Mouse (Mus musculus) erythroid progenitor cell, adult 5-6 weeks (primary cell): ENCODE measurements around the gene Olfr543. TPM values are rescaled to one million over a fixed set of nuclear protein-coding genes. Genes with fewer than 3 reads are reported as not detected.

Experiments used
- ATAC-seq: replicated peaks from 2 replicates; pipeline ENCODE4 v1.8.0; 2016; ENCODE audit warnings: moderate number of reproducible peaks, mild to moderate bottlenecking, moderate TSS enrichment, inconsistent platforms; ENCODE audit not compliant: poor library complexity, low FRiP score, severe bottlenecking
- total RNA-seq, 2 experiments: library from RNA; stranded (forward) in 1 of 2; stranded (reverse) in 1 of 2; fragments of 150-400 nt in 1 of 2; fragments of 186-747, 209-891 nt in 1 of 2; gene quantifications; 2 replicates each; pipeline versions ENCODE4 v1.2.3 to v1.2.4; 2015 to 2017; ENCODE audit warnings: low replicate concordance in 2 of 2

Olfr543 gene
- total RNA-seq, 2 experiments from 2014 or later, result 0.53 TPM; not detected in 1

DNA sequence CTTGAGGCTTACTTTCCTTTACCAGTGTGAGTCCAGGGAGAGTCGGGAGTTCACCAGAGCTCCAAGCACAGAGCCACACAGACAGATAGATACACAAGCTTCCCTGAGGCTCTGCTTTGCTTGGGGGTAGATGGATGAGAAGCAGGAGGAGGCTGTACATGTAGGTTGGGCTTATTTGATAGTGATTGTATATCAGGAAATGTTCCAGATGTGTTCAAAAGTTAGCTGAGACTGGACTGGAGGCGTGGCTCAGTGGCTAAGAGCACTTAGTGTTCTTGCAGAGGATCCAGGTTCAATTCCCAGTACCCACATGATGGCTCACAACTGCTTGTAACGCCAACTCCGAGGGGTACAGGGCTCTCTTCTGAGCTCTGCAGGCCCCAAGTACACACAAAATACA lies 3.1 kb downstream of the Olfr543 start:
- ATAC-seq, result no peak

GRCm38 (mm10) chr7:102477377-102477776 lies 4.1 kb downstream of the Olfr543 start:
- ATAC-seq, result no peak

GRCm38 (mm10) chr7:102476601-102477000 lies 4.9 kb downstream of the Olfr543 start:
- no peak for ATAC-seq

DNA sequence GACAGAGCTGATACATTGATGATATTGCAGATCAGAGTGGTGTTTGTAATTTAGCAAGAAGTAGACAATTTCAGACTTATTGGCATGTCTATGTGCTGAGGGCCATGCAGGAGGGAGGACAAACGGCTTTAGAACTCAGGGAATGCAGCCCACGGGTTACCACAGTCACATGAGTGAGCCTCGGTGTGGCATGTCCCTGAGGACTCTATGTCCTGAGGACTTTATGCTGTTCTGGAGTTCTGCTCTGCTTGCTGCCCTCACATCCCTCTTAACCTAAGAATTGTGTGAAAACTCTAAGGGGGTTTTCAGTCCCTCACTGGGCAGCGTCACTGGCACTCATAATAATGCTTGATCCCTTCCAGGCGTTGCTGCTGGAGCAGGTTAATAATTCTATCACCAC lies 8.8 kb downstream of the Olfr543 start:
- ATAC-seq, result no peak

DNA sequence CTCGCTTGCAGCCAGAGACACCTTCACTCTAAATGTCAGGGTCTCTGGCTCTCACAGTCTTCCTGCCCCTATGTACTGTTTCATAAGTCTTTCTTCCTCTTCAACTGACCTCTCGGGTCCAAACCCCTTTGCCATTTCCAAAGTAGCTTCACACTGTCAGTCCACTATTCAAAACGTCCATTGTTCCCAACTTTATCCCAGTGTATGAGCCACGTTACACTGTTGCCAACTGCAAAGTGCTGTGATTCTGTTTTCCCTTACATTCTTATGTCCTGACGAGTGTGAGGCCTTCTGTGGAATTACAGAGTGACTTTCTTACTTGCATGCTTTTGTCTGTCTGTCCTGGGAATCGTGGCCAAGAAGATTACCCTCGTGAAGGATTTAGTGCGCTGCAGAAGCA lies 13.9 kb downstream of the Olfr543 start:
- no peak for ATAC-seq

DNA sequence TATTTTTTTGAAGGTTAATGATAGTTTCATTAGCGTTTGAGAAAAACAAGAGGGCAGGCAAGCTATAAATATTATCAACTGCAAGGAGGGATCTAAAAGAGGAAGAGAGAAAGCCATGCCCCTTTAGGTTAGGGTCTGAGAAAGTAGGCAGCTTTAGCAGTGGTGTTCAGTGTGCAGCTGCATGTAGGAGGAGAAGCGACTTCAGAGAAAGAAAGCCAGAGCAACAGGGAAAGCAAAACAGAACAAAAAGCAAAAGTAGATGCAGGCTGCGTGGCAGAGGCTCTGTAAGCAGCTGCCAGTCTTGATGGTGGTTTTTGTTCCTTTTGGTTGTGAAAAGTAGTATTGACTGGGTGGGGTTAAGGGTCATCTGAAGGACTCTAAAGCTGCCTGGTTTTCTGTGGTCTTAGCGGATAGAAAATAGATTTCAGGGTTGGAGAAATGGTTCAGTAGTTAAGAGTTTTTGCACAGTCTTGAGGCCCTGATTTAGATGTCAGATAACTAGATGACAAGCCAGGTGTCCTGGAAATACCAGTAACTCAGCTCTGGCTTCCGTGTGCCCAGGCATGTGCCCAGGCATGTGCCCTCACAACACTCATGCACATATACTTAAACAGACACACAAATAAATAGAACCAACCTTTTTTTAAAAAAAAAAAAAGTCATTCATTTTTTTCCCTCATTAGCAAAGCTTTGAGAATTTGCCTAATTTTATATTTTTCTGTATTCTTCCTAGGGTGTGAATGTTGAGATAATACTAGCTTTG lies 22.7 kb downstream of the Olfr543 start:
- no peak for ATAC-seq

DNA sequence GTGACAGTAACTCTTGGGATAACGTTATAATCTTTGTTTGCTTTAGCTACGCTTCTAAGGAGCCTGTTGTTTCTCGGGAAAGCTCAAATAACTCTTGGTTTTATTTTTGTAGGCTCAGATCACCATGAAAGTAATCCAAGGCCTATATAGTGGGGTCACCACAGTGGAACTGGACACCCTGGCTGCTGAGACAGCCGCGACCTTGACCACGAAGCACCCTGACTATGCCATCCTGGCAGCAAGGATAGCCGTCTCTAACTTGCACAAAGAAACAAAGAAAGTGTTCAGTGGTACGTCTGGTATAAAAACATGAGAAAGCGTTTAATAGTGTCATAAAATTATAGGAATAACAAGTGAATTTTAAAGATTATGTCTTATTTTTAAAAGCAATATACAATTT lies 35.0 kb downstream of the Olfr543 start:
- ATAC-seq, result no peak

DNA sequence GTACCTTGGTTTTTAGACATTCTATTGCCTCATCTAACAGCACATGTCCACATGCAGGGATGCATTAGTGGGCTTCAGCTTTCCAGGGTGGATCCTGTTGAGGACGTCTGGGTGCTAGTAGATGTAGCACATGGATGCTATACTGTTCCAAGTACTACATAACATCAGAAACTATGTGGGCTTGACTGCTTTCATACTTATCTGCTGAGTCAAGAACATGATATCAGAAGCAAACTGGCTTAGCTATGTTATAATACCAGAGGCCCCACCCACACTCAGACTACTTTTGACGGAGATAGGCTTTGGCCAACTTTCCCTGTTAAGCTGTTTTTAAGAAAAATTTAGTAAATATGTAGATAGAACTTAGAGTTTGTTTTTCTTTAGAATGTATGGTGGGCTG lies 37.2 kb downstream of the Olfr543 start:
- peak; percentile 70 for ATAC-seq

DNA sequence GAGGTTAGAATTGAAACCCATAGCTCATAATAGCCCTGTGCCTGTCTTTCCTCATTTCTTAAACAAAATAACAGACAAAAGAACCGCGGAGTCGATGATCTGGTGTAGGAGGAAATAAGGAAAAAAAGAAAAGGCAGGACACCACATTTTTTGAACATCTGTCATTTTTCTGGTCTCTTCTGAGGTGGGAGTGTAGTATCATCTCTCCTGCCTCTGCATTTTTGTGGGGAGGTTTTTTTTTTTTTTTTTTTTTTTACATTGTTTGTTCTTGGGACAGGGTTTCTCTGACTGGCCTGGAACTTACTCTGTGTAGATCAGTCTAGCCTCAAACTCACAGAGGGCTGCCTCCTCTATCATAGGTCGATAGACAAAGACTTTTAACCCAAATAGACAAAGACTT lies 39.0 kb downstream of the Olfr543 start:
- no peak for ATAC-seq

DNA sequence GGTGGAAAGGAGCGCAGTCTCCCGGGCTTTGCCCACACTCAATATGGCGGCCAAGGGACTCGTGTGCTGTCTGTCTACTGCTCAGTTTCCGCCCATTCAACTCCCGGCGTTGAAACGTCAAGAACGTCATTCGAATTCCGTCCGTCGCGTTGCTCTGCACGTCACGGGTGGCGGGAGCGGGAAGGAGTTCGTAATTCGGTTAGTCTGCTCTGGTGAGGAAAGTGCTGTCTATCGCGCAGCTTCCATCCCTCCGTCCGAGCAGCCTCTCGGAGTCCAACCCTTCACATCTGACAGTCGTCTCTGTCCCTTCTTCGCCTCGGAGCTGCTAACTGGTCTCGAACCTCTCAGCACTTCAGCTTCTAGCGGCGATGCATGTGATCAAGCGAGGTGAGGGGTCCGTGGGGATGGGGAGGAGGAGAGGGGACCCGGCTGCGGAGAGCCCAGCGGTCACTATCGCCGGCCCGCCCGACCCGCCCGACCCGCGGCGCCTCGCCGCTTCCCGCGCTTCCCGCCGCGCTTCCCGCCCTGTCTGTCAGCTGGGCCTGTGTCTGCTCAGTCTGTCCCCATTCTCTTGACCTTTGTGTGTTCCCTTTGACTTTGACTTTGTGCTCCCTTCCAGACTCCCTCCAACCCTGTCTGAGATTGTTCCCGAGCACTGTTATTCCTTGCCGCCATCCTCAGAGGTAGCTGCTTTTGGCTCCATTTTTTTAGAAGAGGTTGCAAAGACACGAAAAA lies 39.7 kb downstream of the Olfr543 start, which contains the start of gene Rrm1:
TSS of gene Rrm1 (plus strand) at position 39 of the 735 bp plus-strand sequence.
- peak; percentile 95 for ATAC-seq

- no peak for ATAC-seq
These were observed 40.4 kb downstream of the Olfr543 start for GRCm38 (mm10) chr7:102440822-102441656.

DNA sequence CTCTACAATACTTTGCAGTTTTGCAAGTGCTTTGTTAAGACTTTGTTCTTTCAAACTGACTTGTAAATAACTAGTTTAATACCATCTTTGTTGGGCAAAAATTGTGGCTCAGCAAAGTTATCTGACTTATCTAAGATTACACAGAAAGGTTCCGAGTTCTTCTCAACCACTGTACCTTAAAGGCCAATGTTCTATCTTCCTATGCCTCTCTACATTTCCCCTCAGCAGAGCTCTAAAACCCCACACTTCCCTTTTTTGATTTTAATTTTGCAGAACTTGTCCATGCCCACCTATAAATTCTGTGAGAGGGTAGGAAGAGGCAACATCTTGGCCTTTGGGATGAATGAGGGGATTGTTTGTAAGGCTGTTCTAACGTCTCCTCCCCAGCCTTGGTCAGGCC lies 47.1 kb downstream of the Olfr543 start:
- ATAC-seq, result no peak

Other genes with a start within 250 kb of the Olfr543 start
- 125 and 176 TPM in 2 replicates for gene Rhog, start 225.6 kb downstream of the Olfr543 start, total RNA-seq (2015; ENCODE audit: low replicate concordance)
- gene Rhog, start 225.6 kb downstream of the Olfr543 start, total RNA-seq (2017; ENCODE audit: low replicate concordance), result 27.1 and 35.6 TPM in 2 replicates
- gene Stim1, start 213.9 kb downstream of the Olfr543 start, total RNA-seq (2015; ENCODE audit: low replicate concordance), result 28.9 and 31.7 TPM in 2 replicates
- gene Stim1, start 213.9 kb downstream of the Olfr543 start, total RNA-seq (2017; ENCODE audit: low replicate concordance), result 45.2 and 72.3 TPM in 2 replicates
- gene Rrm1, start 40.0 kb downstream of the Olfr543 start, total RNA-seq (2015; ENCODE audit: low replicate concordance), result 304 and 358 TPM in 2 replicates
- gene Rrm1, start 40.0 kb downstream of the Olfr543 start, total RNA-seq (2017; ENCODE audit: low replicate concordance), result 865 and 917 TPM in 2 replicates
- gene Olfr544, start 6.6 kb upstream of the Olfr543 start, total RNA-seq (2015; ENCODE audit: low replicate concordance), result not detected in 2 replicates
- gene Olfr544, start 6.6 kb upstream of the Olfr543 start, total RNA-seq (2017; ENCODE audit: low replicate concordance), result 0.13 TPM in 1 of 2 replicates, not detected in the other
- gene Olfr545, start 17.9 kb upstream of the Olfr543 start, total RNA-seq (2015; ENCODE audit: low replicate concordance), result not detected in 2 replicates
- not detected in 2 replicates for gene Olfr545, start 17.9 kb upstream of the Olfr543 start, total RNA-seq (2017; ENCODE audit: low replicate concordance)
- not detected in 2 replicates for gene Olfr547, start 53.1 kb upstream of the Olfr543 start, total RNA-seq (2015; ENCODE audit: low replicate concordance)
- gene Olfr547, start 53.1 kb upstream of the Olfr543 start, total RNA-seq (2017; ENCODE audit: low replicate concordance), result not detected in 2 replicates
- not detected in 2 replicates for gene Olfr548-ps1, start 59.2 kb upstream of the Olfr543 start, total RNA-seq (2015; ENCODE audit: low replicate concordance)
- gene Olfr548-ps1, start 59.2 kb upstream of the Olfr543 start, total RNA-seq (2017; ENCODE audit: low replicate concordance), result not detected in 2 replicates
- not detected in 2 replicates for gene Olfr549, start 68.2 kb upstream of the Olfr543 start, total RNA-seq (2015; ENCODE audit: low replicate concordance)
- gene Olfr549, start 68.2 kb upstream of the Olfr543 start, total RNA-seq (2017; ENCODE audit: low replicate concordance), result 0.51 TPM in 1 of 2 replicates, not detected in the other
- 5.8 and 8.8 TPM in 2 replicates for gene Trim21, start 83.8 kb upstream of the Olfr543 start, total RNA-seq (2015; ENCODE audit: low replicate concordance)
- gene Trim21, start 83.8 kb upstream of the Olfr543 start, total RNA-seq (2017; ENCODE audit: low replicate concordance), result 27.5 and 37.1 TPM in 2 replicates
- not detected in 2 replicates for gene Olfr550, start 89.8 kb upstream of the Olfr543 start, total RNA-seq (2015; ENCODE audit: low replicate concordance)
- not detected in 2 replicates for gene Olfr550, start 89.8 kb upstream of the Olfr543 start, total RNA-seq (2017; ENCODE audit: low replicate concordance)
- gene Olfr551, start 110.2 kb upstream of the Olfr543 start, total RNA-seq (2015; ENCODE audit: low replicate concordance), result not detected in 2 replicates
- not detected in 2 replicates for gene Olfr551, start 110.2 kb upstream of the Olfr543 start, total RNA-seq (2017; ENCODE audit: low replicate concordance)
- gene Olfr552, start 116.1 kb upstream of the Olfr543 start, total RNA-seq (2015; ENCODE audit: low replicate concordance), result not detected in 2 replicates
- gene Olfr552, start 116.1 kb upstream of the Olfr543 start, total RNA-seq (2017; ENCODE audit: low replicate concordance), result not detected in 2 replicates
- gene Olfr553, start 136.5 kb upstream of the Olfr543 start, total RNA-seq (2015; ENCODE audit: low replicate concordance), result not detected in 2 replicates
- gene Olfr553, start 136.5 kb upstream of the Olfr543 start, total RNA-seq (2017; ENCODE audit: low replicate concordance), result not detected in 2 replicates
- not detected in 2 replicates for gene Olfr554, start 156.8 kb upstream of the Olfr543 start, total RNA-seq (2015; ENCODE audit: low replicate concordance)
- not detected in 2 replicates for gene Olfr554, start 156.8 kb upstream of the Olfr543 start, total RNA-seq (2017; ENCODE audit: low replicate concordance)
- gene Olfr555, start 177.1 kb upstream of the Olfr543 start, total RNA-seq (2015; ENCODE audit: low replicate concordance), result not detected in 2 replicates
- gene Olfr555, start 177.1 kb upstream of the Olfr543 start, total RNA-seq (2017; ENCODE audit: low replicate concordance), result not detected in 2 replicates
- not detected in 2 replicates for gene Olfr556, start 183.2 kb upstream of the Olfr543 start, total RNA-seq (2015; ENCODE audit: low replicate concordance)
- not detected in 2 replicates for gene Olfr556, start 183.2 kb upstream of the Olfr543 start, total RNA-seq (2017; ENCODE audit: low replicate concordance)
- gene Trim68, start 205.6 kb upstream of the Olfr543 start, total RNA-seq (2015; ENCODE audit: low replicate concordance), result 9.6 TPM in 1 of 2 replicates, not detected in the other
- gene Trim68, start 205.6 kb upstream of the Olfr543 start, total RNA-seq (2017; ENCODE audit: low replicate concordance), result 0.08 and 2.1 TPM in 2 replicates
- gene Olfr557, start 214.2 kb upstream of the Olfr543 start, total RNA-seq (2015; ENCODE audit: low replicate concordance), result not detected in 2 replicates
- not detected in 2 replicates for gene Olfr557, start 214.2 kb upstream of the Olfr543 start, total RNA-seq (2017; ENCODE audit: low replicate concordance)
- not detected in 2 replicates for gene Olfr558, start 220.5 kb upstream of the Olfr543 start, total RNA-seq (2015; ENCODE audit: low replicate concordance)
- gene Olfr558, start 220.5 kb upstream of the Olfr543 start, total RNA-seq (2017; ENCODE audit: low replicate concordance), result not detected in 2 replicates
- gene Olfr33, start 237.4 kb upstream of the Olfr543 start, total RNA-seq (2015; ENCODE audit: low replicate concordance), result not detected in 2 replicates
- not detected in 2 replicates for gene Olfr33, start 237.4 kb upstream of the Olfr543 start, total RNA-seq (2017; ENCODE audit: low replicate concordance)
- not detected in 2 replicates for gene Olfr559, start 245.8 kb upstream of the Olfr543 start, total RNA-seq (2015; ENCODE audit: low replicate concordance)
- not detected in 2 replicates for gene Olfr559, start 245.8 kb upstream of the Olfr543 start, total RNA-seq (2017; ENCODE audit: low replicate concordance)